Mouse (Mus musculus) embryonic facial prominence, embryonic 13.5 days (tissue): ENCODE measurements around the gene Mrpl17. TPM values are rescaled to one million over a fixed set of nuclear protein-coding genes. Genes with fewer than 3 reads are reported as not detected.

Experiments used
- ATAC-seq: fragments of 200-750 bp; cut with Nextera tagmentation; 2 replicates; pipeline ENCODE4 v1.8.0; 2017; ENCODE audit warnings: low read depth; ENCODE audit not compliant: insufficient number of reproducible peaks, insufficient read depth, low FRiP score, low TSS enrichment
- H3K27ac ChIP-seq: fragments of 300-500 bp; sonication (generic); 2 replicates; pipeline ENCODE4 v1.5.1; 2015; ENCODE audit warnings: moderate library complexity, mild to moderate bottlenecking, inconsistent platforms
- H3K27me3 ChIP-seq: fragments of 300-500 bp; sonication (generic); 2 replicates; pipeline ENCODE4 v1.6.1; 2015; ENCODE audit warnings: mild to moderate bottlenecking, inconsistent platforms
- H3K36me3 ChIP-seq: fragments of 300-500 bp; sonication (generic); 2 replicates; pipeline ENCODE4 v1.6.1; 2015; ENCODE audit warnings: mild to moderate bottlenecking, inconsistent platforms
- H3K4me1 ChIP-seq: fragments of 300-500 bp; sonication (generic); 2 replicates; pipeline ENCODE4 v1.6.1; 2015; ENCODE audit warnings: inconsistent platforms
- H3K4me2 ChIP-seq: fragments of 300-500 bp; sonication (generic); 2 replicates; pipeline ENCODE4 v1.6.1; 2015; ENCODE audit warnings: moderate library complexity, mild to moderate bottlenecking, inconsistent platforms
- H3K4me3 ChIP-seq: fragments of 300-500 bp; sonication (generic); 2 replicates; pipeline ENCODE4 v1.5.1; 2015; ENCODE audit warnings: mild to moderate bottlenecking, inconsistent platforms
- H3K9ac ChIP-seq: fragments of 300-500 bp; sonication (generic); 2 replicates; pipeline ENCODE4 v1.6.1; 2015; ENCODE audit warnings: mild to moderate bottlenecking, inconsistent platforms
- H3K9me3 ChIP-seq: fragments of 300-500 bp; sonication (generic); 2 replicates; pipeline ENCODE4 v1.6.1; 2016; ENCODE audit warnings: inconsistent platforms
- WGBS: fragments of 180-500 bp; shearing (Covaris S2); methylation state at CpG from one replicate; pipeline ENCODE4 v1.1.7; 2015; ENCODE audit warnings: mixed read lengths; 5-methylcytosine and 5-hydroxymethylcytosine counted together
- polyA plus RNA-seq: library from polyadenylated mRNA; unstranded; fragments of >200 nt; fragmentation: Nextera tagmentation; extraction: Ambion mirVana; gene quantifications from 2 replicates; pipeline ENCODE4 v1.2.1, GENCODE M21; 2015

Mrpl17 gene
- polyA plus RNA-seq, 1 experiment from 2014 or later, result 321 TPM

DNA sequence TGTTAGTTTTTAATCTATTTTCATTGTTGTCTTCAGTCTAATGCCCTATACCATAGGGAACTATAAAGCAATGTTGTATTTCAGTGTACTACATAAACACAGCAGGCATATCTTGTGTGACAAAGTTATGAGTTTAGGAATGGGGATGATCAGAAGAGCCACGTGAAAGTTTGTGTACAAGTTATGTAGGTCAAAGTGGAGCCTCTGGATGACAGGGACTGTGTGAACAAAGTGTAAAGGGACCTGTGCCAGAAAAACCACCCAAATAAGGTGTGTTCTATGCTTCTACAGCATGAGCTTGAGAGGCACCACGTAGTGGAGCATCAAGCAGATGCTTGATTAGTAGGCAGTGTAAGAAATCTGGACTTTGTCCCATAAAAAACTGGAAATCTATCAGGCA is 4.2 kb downstream of the Mrpl17 start:
- H3K36me3 ChIP-seq, result peaks cover 27% of the 10 kb centered on the region
- no peak overlapping the region for H3K27ac ChIP-seq
- WGBS, result 54% methylated on average over 2 of the region's 2 CpGs
- no peaks in the 10 kb centered on the region for H3K27me3 ChIP-seq
- peaks cover 8% of the 10 kb centered on the region for H3K4me1 ChIP-seq
- no peaks in the 10 kb centered on the region for H3K9me3 ChIP-seq
- no peak overlapping the region for H3K4me3 ChIP-seq
- H3K4me2 ChIP-seq, result no peak overlapping the region
- no peak for ATAC-seq
- no peak overlapping the region for H3K9ac ChIP-seq

DNA sequence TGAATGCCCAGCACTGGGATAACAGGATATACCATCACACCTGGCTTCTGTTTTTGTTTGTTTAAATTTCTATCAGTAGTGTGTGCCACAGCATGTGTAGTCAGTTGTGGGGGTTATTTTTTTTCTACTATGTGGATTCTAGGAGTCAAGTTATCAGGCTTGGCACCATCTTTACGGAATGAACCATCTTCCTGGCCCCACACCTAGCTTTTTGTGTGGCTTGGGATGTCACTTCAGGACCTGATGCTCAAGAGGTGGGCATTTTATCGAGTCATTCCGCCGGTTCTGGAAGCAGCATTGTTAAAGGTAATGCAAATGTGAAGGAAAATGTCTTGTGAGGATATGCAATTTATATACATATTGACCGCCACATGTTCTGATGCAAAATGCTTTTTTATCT is 4.8 kb downstream of the Mrpl17 start:
- Histone ChIP-seq H3K4me2 (no peak overlapping the region), H3K4me3 (no peak overlapping the region), H3K9me3 (no peaks in the 10 kb centered on the region), H3K4me1 (peaks cover 8% of the 10 kb centered on the region), H3K36me3 (peaks cover 27% of the 10 kb centered on the region), H3K9ac (no peak overlapping the region), H3K27me3 (no peaks in the 10 kb centered on the region), H3K27ac (no peak overlapping the region)
- no peak for ATAC-seq
- WGBS, result 80% methylated on average over 5 of the region's 5 CpGs

DNA sequence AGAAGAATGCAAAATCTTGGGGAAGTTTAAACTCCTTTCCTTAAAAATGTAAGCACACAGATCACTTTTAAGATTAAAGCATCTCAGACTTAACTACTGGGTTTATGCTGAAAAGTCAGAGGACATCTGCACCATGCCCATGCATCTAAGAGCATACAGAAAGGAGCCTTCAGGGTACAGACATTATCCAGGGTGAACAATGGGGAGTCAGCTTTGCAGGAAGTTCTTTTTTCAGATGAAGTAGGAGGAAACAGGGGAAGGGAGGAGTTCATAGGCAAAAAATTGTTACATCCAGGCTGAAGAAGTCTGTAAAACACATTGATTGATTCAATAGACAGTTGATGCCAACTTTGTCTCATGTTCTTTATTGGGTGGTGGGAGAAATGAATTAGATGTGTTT is 7.5 kb downstream of the Mrpl17 start:
- Histone ChIP-seq H3K4me3 (no peak overlapping the region), H3K4me2 (no peak overlapping the region), H3K9me3 (no peaks in the 10 kb centered on the region), H3K4me1 (no peaks in the 10 kb centered on the region), H3K27me3 (no peaks in the 10 kb centered on the region), H3K36me3 (peaks cover 13% of the 10 kb centered on the region), H3K27ac (no peak overlapping the region), H3K9ac (no peak overlapping the region)
- ATAC-seq, result no peak

DNA sequence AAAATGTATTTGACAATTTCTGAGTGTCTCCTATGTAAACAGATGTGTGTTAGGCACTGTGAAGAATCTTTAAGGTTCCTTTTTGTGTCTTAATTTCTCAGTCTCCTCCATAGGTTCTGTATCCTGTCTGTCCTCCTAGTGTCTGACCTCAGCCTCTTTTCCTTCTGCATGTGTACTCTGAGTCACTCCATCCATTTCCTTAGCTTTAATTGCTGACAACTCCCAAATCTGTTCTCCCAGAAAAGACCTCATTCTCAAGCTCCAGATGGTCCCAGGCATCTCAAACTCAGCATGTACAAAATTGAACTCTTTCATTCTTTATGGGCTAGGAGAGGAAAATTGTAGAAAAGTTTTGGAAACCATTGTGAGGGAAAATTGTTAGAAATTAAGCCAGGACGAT is 8.1 kb downstream of the Mrpl17 start:
- Histone ChIP-seq H3K4me3 (no peak overlapping the region), H3K27me3 (no peaks in the 10 kb centered on the region), H3K9ac (no peak overlapping the region), H3K36me3 (peaks cover 6% of the 10 kb centered on the region), H3K4me2 (no peak overlapping the region), H3K27ac (no peak overlapping the region), H3K4me1 (no peaks in the 10 kb centered on the region), H3K9me3 (no peaks in the 10 kb centered on the region)
- no peak for ATAC-seq
- WGBS, result 35% methylated on average over 1 of the region's 1 CpGs

DNA sequence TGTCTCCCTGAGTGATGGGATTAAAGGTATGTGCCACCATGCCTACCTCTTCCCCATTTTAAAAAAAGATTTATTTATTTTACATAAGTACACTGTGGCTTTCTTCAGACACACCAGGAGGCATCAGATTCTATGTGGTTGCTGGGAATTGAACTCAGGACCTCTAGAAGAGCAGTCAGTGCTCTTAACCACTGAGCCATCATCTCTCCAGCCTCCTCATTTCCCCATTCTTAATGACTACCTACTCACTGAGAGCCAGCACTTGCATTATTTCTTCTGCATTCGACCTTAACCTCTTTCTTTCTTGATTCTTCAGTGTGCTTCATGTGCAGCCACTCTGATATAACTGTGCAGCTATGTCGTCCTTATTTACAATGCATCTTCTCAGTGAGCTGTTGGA is 8.6 kb downstream of the Mrpl17 start:
- Histone ChIP-seq H3K4me2 (no peak overlapping the region), H3K4me3 (no peak overlapping the region), H3K9ac (no peak overlapping the region), H3K36me3 (peaks cover 2% of the 10 kb centered on the region; the same call in 1 of the 2 replicates), H3K4me1 (no peaks in the 10 kb centered on the region), H3K27ac (no peak overlapping the region), H3K27me3 (no peaks in the 10 kb centered on the region), H3K9me3 (no peaks in the 10 kb centered on the region)
- 46% methylated on average over 2 of the region's 2 CpGs for WGBS
- ATAC-seq, result no peak

DNA sequence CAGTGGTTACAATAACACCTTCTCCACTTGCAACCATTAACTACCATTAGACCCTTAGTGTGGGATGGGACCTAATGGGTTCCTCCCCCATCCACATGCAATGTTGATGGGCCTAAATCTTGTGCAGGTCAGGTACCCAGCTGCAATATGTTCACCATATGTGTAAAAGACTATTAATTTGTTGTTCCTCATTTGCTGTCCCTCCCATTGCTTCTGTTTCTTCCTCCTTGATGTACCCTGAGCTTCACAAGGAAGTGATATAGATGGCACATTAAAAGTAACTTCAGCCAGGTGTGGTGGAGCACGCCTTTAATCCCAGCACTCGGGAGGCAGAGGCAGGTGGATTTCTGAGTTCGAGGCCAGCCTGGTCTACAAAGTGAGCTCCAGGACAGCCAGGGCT is 13.9 kb downstream of the Mrpl17 start:
- no peaks in the 10 kb centered on the region for H3K9me3 ChIP-seq
- 80% methylated on average over 3 of the region's 3 CpGs for WGBS

DNA sequence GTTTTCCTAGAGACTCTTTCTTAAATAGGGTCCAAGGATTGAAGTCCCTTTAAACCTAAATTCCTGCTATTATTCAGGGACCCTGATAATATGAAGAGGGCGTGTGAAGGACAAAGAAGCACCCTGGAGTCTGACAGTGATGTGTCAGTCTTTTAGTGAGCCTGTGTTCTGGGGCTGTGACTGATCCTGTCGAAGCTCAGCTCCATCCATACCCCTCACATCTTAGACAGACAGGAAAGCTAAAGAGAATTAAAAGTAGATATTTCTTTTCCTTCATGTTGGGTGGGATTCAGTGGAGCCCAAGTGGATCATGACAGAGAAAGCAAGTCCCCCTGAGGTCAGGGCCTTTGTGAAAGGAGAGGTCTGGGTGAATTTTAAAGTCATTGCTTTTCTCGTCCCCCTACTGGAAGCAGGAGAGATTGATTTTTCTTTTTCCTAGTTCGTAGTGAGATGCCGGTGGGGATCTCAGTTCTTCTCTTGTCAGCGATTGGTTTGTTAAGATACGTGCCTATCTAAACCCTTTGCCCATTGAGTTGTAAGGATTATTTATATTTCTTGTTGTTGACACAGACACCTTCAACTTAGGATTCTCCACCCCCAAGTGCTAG is 15.0 kb downstream of the Mrpl17 start:
- no peak overlapping the region for H3K9ac ChIP-seq
- H3K27ac ChIP-seq, result no peak overlapping the region
- 18% methylated on average over 7 of the region's 7 CpGs for WGBS
- no peak for ATAC-seq
- H3K9me3 ChIP-seq, result no peaks in the 10 kb centered on the region
- no peak overlapping the region for H3K4me2 ChIP-seq
- no peaks in the 10 kb centered on the region for H3K36me3 ChIP-seq
- H3K4me3 ChIP-seq, result no peak overlapping the region
- H3K27me3 ChIP-seq, result no peaks in the 10 kb centered on the region
- no peaks in the 10 kb centered on the region for H3K4me1 ChIP-seq

More for the DNA sequence above, 13.9 kb downstream of the Mrpl17 start:
- Histone ChIP-seq H3K36me3 (no peaks in the 10 kb centered on the region), H3K9ac (no peak overlapping the region), H3K4me1 (no peaks in the 10 kb centered on the region), H3K4me3 (no peak overlapping the region), H3K27ac (no peak overlapping the region), H3K4me2 (no peak overlapping the region), H3K27me3 (no peaks in the 10 kb centered on the region)
- no peak for ATAC-seq

DNA sequence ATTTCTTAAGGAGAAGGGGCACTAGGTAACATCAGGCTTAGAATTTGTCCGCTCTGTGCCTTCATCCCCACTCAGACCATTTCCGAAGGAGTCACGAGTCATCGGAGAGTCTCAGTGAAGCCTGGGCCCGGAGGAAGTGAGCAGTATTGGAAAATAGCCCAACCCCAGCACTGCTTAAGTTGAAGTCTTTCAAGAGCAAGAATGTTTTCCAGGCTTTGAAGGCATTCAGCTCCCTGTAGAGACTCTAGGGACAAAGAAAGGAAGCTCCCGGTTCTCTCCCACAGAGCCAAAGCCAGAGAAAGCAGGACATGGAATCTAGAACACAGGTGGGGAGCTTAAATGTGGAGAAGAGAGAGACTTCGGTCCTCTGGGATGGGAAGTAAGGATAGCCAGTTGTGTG is 17.2 kb downstream of the Mrpl17 start:
- 80% methylated on average over 7 of the region's 7 CpGs for WGBS
- Histone ChIP-seq H3K4me3 (no peak overlapping the region), H3K27me3 (no peaks in the 10 kb centered on the region), H3K9me3 (no peaks in the 10 kb centered on the region), H3K4me2 (no peak overlapping the region), H3K4me1 (peaks cover 3% of the 10 kb centered on the region; the same call in 1 of the 2 replicates), H3K9ac (no peak overlapping the region), H3K36me3 (no peaks in the 10 kb centered on the region), H3K27ac (no peak overlapping the region)
- ATAC-seq, result no peak

DNA sequence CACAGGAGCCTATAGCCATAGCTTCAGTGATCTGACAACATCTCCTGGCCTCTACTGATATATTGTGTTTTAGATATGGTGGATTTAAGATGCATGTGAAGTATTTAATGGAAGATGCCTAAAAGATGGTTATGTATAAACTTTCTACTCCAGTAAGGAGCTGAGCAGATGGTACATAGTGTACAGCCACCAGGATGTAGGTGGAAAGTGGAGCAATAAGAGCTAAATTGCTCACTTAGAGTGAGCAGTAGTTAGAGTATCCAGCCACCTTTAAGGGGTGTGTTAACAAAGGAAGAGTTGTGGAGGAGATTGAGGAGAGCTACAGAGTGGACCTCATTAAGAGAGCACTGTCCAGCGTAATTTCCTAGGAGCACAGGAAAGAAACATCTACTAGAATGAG is 19.8 kb downstream of the Mrpl17 start:
- 78% methylated on average over 1 of the region's 1 CpGs for WGBS
- no peak overlapping the region for H3K4me2 ChIP-seq
- no peaks in the 10 kb centered on the region for H3K9me3 ChIP-seq
- no peak overlapping the region for H3K9ac ChIP-seq
- H3K27ac ChIP-seq, result no peak overlapping the region
- H3K27me3 ChIP-seq, result no peaks in the 10 kb centered on the region
- no peaks in the 10 kb centered on the region for H3K36me3 ChIP-seq
- no peak overlapping the region for H3K4me3 ChIP-seq
- H3K4me1 ChIP-seq, result peaks cover 15% of the 10 kb centered on the region
- no peak for ATAC-seq

DNA sequence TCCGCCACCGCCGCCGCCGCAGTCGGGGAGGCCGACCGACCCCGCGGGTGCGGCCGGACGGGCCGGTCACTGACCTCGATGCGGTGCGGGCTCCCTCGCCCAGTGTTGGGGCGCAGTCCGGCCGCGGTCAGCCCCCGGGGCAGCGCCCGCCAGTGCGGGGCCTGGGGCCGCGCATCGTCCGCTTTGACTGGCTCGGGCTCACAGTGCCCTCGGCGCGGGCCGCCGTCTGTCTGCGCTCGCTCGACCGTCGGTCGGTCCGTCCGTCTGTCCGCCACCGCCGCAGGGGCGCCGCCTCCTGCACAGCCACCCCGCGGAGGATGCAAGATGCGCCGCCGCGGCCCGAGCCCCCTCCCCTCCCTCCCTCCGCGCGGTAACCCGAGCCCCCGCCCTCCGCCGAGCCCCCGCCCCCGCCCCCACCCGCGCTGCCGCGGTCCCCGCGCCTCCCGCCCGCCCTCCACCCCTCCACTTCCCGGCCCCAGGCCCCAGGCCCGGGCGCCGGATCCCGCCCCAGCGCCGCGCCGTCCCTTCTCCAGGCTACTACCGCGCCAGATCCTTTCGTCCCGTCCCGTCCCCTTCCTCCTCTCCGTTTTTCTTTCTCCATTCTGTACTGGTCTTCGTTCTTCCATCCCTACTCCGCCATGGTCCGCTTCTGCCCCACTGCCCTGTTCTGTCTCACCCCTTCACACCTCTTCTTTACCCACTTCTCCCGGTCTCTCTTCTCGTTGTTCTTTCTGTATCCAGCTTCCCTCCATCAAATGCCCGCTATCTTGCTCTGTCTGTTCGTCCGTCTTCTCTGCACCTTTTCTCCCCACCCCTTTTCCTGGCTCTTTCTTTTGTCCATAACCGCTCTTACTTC is 23.4 kb downstream of the Mrpl17 start, which contains the start of gene Dchs1:
Gene Dchs1 (minus strand): TSS at position 370 of the 856 bp plus-strand sequence.
- Histone ChIP-seq H3K27ac (peak within 1 kb of the TSS; percentile 91), H3K36me3 (peaks cover 8% of the 10 kb centered on the region), H3K9me3 (no peaks in the 10 kb centered on the region), H3K4me2 (peak within 1 kb of the TSS; percentile 85), H3K27me3 (no peaks in the 10 kb centered on the region), H3K4me1 (peaks cover 51% of the 10 kb centered on the region), H3K4me3 (peak within 1 kb of the TSS; percentile 75), H3K9ac (peak within 1 kb of the TSS; percentile 98)
- ATAC-seq, result peak; percentile 82
- WGBS, result under 1% methylated on average over 58 of the region's 97 CpGs

DNA sequence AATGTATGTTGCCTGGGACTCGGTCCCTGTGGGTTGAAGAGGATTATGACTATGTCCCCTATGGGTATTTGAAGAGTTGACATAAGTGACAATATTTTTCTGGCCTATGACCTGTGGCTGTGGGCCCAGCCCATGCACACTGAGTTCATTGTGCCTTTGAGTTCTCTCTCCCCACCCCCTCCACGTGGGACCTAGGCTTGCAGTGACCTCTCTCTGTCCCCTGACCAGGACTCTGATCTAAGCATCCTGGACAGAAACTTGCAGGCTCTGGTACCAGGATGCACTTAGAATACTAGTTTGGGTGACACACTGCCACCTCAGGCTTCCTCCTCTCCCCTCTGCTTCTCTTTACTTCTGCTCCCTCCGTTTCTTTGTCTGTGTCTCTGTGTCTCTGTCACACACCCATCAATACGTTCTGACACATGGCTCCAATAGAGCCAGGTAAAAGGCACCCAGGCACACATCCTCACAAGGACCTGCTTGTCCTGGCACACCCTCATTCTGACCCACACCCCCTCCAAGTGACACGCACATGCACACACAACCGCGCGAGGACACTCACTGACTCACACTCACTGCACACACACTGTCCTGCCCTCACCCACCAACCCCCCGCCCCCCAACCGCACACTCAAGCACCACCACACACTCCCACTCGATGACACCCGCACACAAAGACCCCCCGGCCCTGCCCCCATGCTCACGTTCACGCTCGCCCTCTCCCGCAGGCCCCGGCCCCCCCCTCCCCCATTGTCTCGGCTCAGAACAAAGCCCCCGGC is 24.2 kb downstream of the Mrpl17 start:
- H3K4me1 ChIP-seq, result peaks cover 52% of the 10 kb centered on the region
- H3K4me3 ChIP-seq, result peak overlapping the region; percentile 75
- no peaks in the 10 kb centered on the region for H3K9me3 ChIP-seq
- peak overlapping the region; percentile 85 for H3K4me2 ChIP-seq
- peak; percentile 49; the same call in 1 of the 2 replicates for ATAC-seq
- peak overlapping the region; percentile 98 for H3K9ac ChIP-seq
- 3% methylated on average over 20 of the region's 20 CpGs for WGBS
- no peaks in the 10 kb centered on the region for H3K27me3 ChIP-seq
- peak overlapping the region; percentile 91 for H3K27ac ChIP-seq
- peaks cover 16% of the 10 kb centered on the region for H3K36me3 ChIP-seq
